Mouse (Mus musculus): ENCODE data around the gene Taf12. TPM values are rescaled to one million over a fixed set of nuclear protein-coding genes. Genes with fewer than 3 reads are reported as not detected.

Gene Taf12
- total and polyA plus RNA-seq, 3 experiments: 62.6 to 76.4 TPM; not detected in 1

DNA sequence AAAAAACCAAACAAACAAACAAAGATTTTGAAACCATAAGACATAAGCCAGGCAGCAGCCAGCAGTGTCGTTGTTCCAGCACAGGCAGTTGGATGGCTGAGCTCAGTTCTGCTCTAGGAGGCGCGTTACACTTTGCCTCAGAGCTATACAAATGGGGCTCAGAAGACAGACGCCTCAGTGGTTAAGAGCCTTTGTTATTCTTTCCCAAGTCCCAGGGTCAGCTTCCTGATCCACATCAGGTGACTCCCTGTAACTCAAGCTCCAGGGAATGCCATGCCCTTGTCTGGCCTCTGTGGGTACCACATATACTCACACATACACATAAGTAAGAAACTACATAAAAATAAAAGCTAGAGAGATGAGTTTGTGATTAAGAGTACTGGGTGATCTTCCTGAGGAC, 16.9 kb downstream of the Taf12 start:
- H3K9ac ChIP-seq (ENCODE audit: control insufficient read depth, low read depth, low read length, poor library complexity, severe bottlenecking): no peak overlapping the region
- no peaks in the 10 kb centered on the region for H3K27me3 ChIP-seq (ENCODE audit: control insufficient read depth in 1 of 2, insufficient read depth in 2 of 2, low read length in 2 of 2)
- no peaks in the 10 kb centered on the region for H3K79me2 ChIP-seq (ENCODE audit: control insufficient read depth, insufficient read depth, low read length, poor library complexity)
- no peak for DNase-seq (ENCODE audit: low read depth, low spot score)
- TF ChIP-seq TCF12 (IDR thresholded peaks at IDR 0.05; ENCODE audit: low read depth, low read length) (no peak), CHD2 (IDR thresholded peaks at IDR 0.05; ENCODE audit: low read length) (no peak), EP300 (IDR thresholded peaks at IDR 0.05; ENCODE audit: low read depth in 1 of 2, low read length in 2 of 2) (no peak), MXI1 (IDR thresholded peaks at IDR 0.05; ENCODE audit: low read depth, low read length) (no peak), MAFK (IDR thresholded peaks at IDR 0.05; ENCODE audit: borderline replicate concordance, low read depth, low read length) (no peak)
- H3K9me3 ChIP-seq (replicated peaks; ENCODE audit: insufficient read depth, low read length): no peaks in the 10 kb centered on the region
- peaks cover 0 to 11% of the 10 kb centered on the region in 2 experiments; a peak in 2 of 4 replicates for H3K36me3 ChIP-seq (ENCODE audit: control insufficient read depth in 1 of 2, insufficient read depth in 2 of 2, low read length in 2 of 2)
- no peaks in the 10 kb centered on the region for H3K4me1 ChIP-seq (ENCODE audit: control insufficient read depth in 1 of 2, insufficient read depth in 2 of 2, low read length in 2 of 2)
- H3K27ac ChIP-seq (ENCODE audit: control insufficient read depth, low read depth, low read length): no peak overlapping the region
- H3K4me3 ChIP-seq (ENCODE audit: control insufficient read depth in 1 of 2, insufficient read depth in 1 of 2, low read depth in 2 of 2, low read length in 2 of 2): no peak overlapping the region

DNA sequence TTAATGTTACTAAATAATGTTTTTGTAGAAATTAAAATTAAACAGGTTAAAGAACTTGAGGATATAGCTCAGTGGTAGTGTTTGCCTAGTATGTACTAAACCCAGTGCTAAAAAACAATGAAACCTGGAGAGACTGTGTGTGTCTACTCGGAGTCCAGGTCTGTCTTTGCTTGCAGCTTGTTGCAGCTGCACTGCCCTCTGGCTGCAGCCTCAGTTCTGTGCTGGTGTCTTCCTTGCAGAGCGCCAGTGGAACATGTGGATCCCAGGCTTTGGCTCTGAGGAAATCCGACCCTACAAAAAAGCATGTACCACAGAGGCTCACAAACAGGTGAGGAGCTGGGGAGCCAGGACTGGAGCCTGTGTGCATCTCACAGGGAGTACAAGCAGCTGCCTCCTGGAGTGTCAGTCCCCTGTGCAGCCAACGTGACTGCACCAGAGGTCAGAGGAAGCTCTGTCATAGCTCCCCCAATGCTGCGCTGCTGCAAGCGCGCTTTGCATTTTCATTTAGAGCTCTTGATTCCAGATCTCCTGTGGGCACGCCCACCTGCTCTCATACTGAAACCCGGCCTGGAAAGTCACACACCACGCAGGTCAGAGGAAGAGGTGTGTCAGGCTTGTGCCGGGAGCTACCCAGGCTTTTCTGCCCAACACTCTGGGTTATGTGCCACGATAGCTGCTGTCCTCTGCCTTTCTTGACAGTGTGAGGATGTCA, 17.6 kb downstream of the Taf12 start:
- Histone ChIP-seq H3K27me3 (ENCODE audit: control insufficient read depth in 1 of 2, insufficient read depth in 2 of 2, low read length in 2 of 2) (no peaks in the 10 kb centered on the region), H3K27ac (ENCODE audit: control insufficient read depth, low read depth, low read length) (no peak overlapping the region), H3K79me2 (ENCODE audit: control insufficient read depth, insufficient read depth, low read length, poor library complexity) (no peaks in the 10 kb centered on the region), H3K4me3 (ENCODE audit: control insufficient read depth in 1 of 2, insufficient read depth in 1 of 2, low read depth in 2 of 2, low read length in 2 of 2) (no peak overlapping the region), H3K36me3 (ENCODE audit: control insufficient read depth in 1 of 2, insufficient read depth in 2 of 2, low read length in 2 of 2) (peaks cover 0 to 7% of the 10 kb centered on the region in 2 experiments; a peak in 2 of 4 replicates), H3K9me3 (replicated peaks; ENCODE audit: insufficient read depth, low read length) (no peaks in the 10 kb centered on the region), H3K4me1 (ENCODE audit: control insufficient read depth in 1 of 2, insufficient read depth in 2 of 2, low read length in 2 of 2) (no peaks in the 10 kb centered on the region), H3K9ac (ENCODE audit: control insufficient read depth, low read depth, low read length, poor library complexity, severe bottlenecking) (no peak overlapping the region)
- DNase-seq (ENCODE audit: low read depth, low spot score): no peak
- TF ChIP-seq CTCF (IDR thresholded peaks at IDR 0.05 in 2 of 3, conservative IDR thresholded peaks at IDR 0.05 in 1 of 3; ENCODE audit: control insufficient read depth in 1 of 3, insufficient read depth in 1 of 3, low read depth in 2 of 3, low read length in 3 of 3, poor library complexity in 1 of 3, severe bottlenecking in 1 of 3): peak in 2 of 3 experiments; percentile 7 to 28; a peak in 3 of 6 replicates
- TF ChIP-seq BHLHE40 (IDR thresholded peaks at IDR 0.05; ENCODE audit: borderline replicate concordance, low read depth, low read length): no peak
- TF ChIP-seq TBP (IDR thresholded peaks at IDR 0.05; ENCODE audit: low read depth, low read length): no peak
- no peak for TF ChIP-seq MYB (IDR thresholded peaks at IDR 0.05; ENCODE audit: low read depth, low read length)
- no peak for TF ChIP-seq CHD1 (IDR thresholded peaks at IDR 0.05; ENCODE audit: low read depth, low read length)
- TF ChIP-seq POLR2AphosphoS2 (IDR thresholded peaks at IDR 0.05; ENCODE audit: low read length): no peak
- TF ChIP-seq USF2 (IDR thresholded peaks at IDR 0.05; ENCODE audit: borderline replicate concordance in 1 of 2, insufficient read depth in 1 of 2, low read depth in 1 of 2, low read length in 2 of 2): no peak
- TF ChIP-seq SMC3 (IDR thresholded peaks at IDR 0.05; ENCODE audit: low read depth, low read length): peak; percentile 19; the same call in 1 of the 2 replicates

DNA sequence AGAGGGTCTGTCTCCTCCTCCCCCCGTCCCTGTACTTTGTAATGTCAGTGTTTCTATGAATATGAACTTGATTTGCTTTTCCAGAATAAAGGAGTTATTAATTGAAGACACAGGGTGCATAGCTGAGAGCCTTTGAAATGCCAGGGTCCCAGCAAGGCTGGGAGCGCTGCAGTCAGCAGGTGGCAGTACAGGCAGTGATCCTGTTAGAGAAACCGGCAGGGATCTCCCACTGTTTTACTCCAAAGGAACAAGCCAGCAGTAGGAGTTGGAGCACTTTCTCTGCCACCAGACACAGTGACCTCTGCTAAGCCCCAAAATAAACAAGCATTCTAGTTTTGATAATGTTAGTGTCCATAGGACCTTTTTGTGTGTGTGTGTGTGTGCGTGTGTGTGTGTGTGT, 18.8 kb downstream of the Taf12 start:
- no peak overlapping the region for H3K4me3 ChIP-seq (ENCODE audit: control insufficient read depth in 1 of 2, insufficient read depth in 1 of 2, low read depth in 2 of 2, low read length in 2 of 2)
- DNase-seq (ENCODE audit: low read depth, low spot score): no peak
- no peaks in the 10 kb centered on the region for H3K4me1 ChIP-seq (ENCODE audit: control insufficient read depth in 1 of 2, insufficient read depth in 2 of 2, low read length in 2 of 2)
- no peaks in the 10 kb centered on the region for H3K9me3 ChIP-seq (replicated peaks; ENCODE audit: insufficient read depth, low read length)
- no peak for TF ChIP-seq ZKSCAN1 (IDR thresholded peaks at IDR 0.05; ENCODE audit: low read depth, low read length)
- no peak for TF ChIP-seq ZMIZ1 (IDR thresholded peaks at IDR 0.05; ENCODE audit: low read depth, low read length)
- peak; percentile 42; the same call in 1 of the 2 replicates for TF ChIP-seq SMC3 (IDR thresholded peaks at IDR 0.05; ENCODE audit: low read depth, low read length)
- TF ChIP-seq CTCF (IDR thresholded peaks at IDR 0.05 in 2 of 3, conservative IDR thresholded peaks at IDR 0.05 in 1 of 3; ENCODE audit: control insufficient read depth in 1 of 3, insufficient read depth in 1 of 3, low read depth in 2 of 3, low read length in 3 of 3, poor library complexity in 1 of 3, severe bottlenecking in 1 of 3): peak in 2 of 3 experiments; percentile 33 to 41; a peak in 3 of 6 replicates
- H3K36me3 ChIP-seq (ENCODE audit: control insufficient read depth in 1 of 2, insufficient read depth in 2 of 2, low read length in 2 of 2): peaks cover 0 to 2% of the 10 kb centered on the region in 2 experiments; a peak in 2 of 4 replicates
- H3K9ac ChIP-seq (ENCODE audit: control insufficient read depth, low read depth, low read length, poor library complexity, severe bottlenecking): no peak overlapping the region
- no peaks in the 10 kb centered on the region for H3K79me2 ChIP-seq (ENCODE audit: control insufficient read depth, insufficient read depth, low read length, poor library complexity)
- H3K27me3 ChIP-seq (ENCODE audit: control insufficient read depth in 1 of 2, insufficient read depth in 2 of 2, low read length in 2 of 2): no peaks in the 10 kb centered on the region
- H3K27ac ChIP-seq (ENCODE audit: control insufficient read depth, low read depth, low read length): no peak overlapping the region

Measured in MEL (cell line).